Mouse (Mus musculus) kidney, postnatal 4 days (tissue): ENCODE data around the gene Hoxd10.

ENCODE experiments used
- DNase-seq, 2 experiments: peaks; one replicate each; pipeline ENCODE4 v3.0.0; 2021; ENCODE audit warnings: mixed read lengths in 2 of 2

Hoxd10 gene

GRCm38 (mm10) chr2:74666411-74666810 is 25.3 kb upstream of the Hoxd10 start:
- peak in 1 of 2 experiments; percentile 9 for DNase-seq

- DNase-seq: peak in 1 of 2 experiments; percentile 53
Observed at GRCm38 (mm10) chr2:74667191-74667841, 24.4 kb upstream of the Hoxd10 start.

- peak; percentile 45 to 63 for DNase-seq
Observed at GRCm38 (mm10) chr2:74667842-74668357, 23.8 kb upstream of the Hoxd10 start, which contains the start of gene Hoxd13. Hoxd13 (plus strand) TSS chr2:74668310.

GRCm38 (mm10) chr2:74668370-74669229 is 23.1 kb upstream of the Hoxd10 start:
- DNase-seq: peak; percentile 54 to 66

- peak in 1 of 2 experiments; percentile 19 for DNase-seq
Observed at GRCm38 (mm10) chr2:74669230-74669578, 22.5 kb upstream of the Hoxd10 start.

GRCm38 (mm10) chr2:74669650-74670235 is 22.0 kb upstream of the Hoxd10 start:
- DNase-seq: peak in 1 of 2 experiments; percentile 36

- DNase-seq: no peak
Observed at GRCm38 (mm10) chr2:74670632-74671188, 21.0 kb upstream of the Hoxd10 start.

- peak in 1 of 2 experiments; percentile 10 for DNase-seq
Observed at GRCm38 (mm10) chr2:74671847-74672246, 19.9 kb upstream of the Hoxd10 start.

GRCm38 (mm10) chr2:74672481-74673362 is 19.0 kb upstream of the Hoxd10 start:
- peak; percentile 85 to 90 for DNase-seq

GRCm38 (mm10) chr2:74673835-74674425 is 17.8 kb upstream of the Hoxd10 start:
- DNase-seq: peak in 1 of 2 experiments; percentile 20

GRCm38 (mm10) chr2:74674881-74675665 is 16.7 kb upstream of the Hoxd10 start, which contains the start of gene Hoxd12:
Hoxd12 (plus strand) TSS chr2:74675013.
- peak; percentile 49 to 60 for DNase-seq

- DNase-seq: peak in 1 of 2 experiments; percentile 43
Observed at GRCm38 (mm10) chr2:74675666-74676282, 15.9 kb upstream of the Hoxd10 start.

- peak in 1 of 2 experiments; percentile 20 for DNase-seq
Observed at GRCm38 (mm10) chr2:74676376-74677052, 15.2 kb upstream of the Hoxd10 start.

GRCm38 (mm10) chr2:74677106-74677505 is 14.6 kb upstream of the Hoxd10 start:
- peak in 1 of 2 experiments; percentile 11 for DNase-seq

- peak; percentile 48 to 61 for DNase-seq
Observed at GRCm38 (mm10) chr2:74678891-74679595, 12.7 kb upstream of the Hoxd10 start, which contains the start of gene Hoxd11. Hoxd11 (plus strand) TSS chr2:74679557.

GRCm38 (mm10) chr2:74679596-74679971 is 12.1 kb upstream of the Hoxd10 start:
- peak; percentile 53 to 69 for DNase-seq

GRCm38 (mm10) chr2:74679980-74680379 is 11.7 kb upstream of the Hoxd10 start:
- DNase-seq: peak; percentile 59 to 69

- peak; percentile 59 to 63 for DNase-seq
Observed at GRCm38 (mm10) chr2:74680561-74681398, 10.9 kb upstream of the Hoxd10 start.
